Mouse (Mus musculus) ES-E14 (cell line): ENCODE measurements around the gene Bicdl2.

Experiments used
- CHD2 ChIP-seq: IDR thresholded peaks from 2 replicates; pipeline ENCODE4 v1.6.1; 2014; ENCODE audit warnings: mild to moderate bottlenecking, low read depth, low read length, inconsistent platforms
- HCFC1 ChIP-seq: IDR thresholded peaks from 2 replicates; pipeline ENCODE4 v1.6.1; 2012; ENCODE audit warnings: low read length, inconsistent platforms, borderline replicate concordance; ENCODE audit not compliant: insufficient read depth
- MAFK ChIP-seq: IDR thresholded peaks from 2 replicates; pipeline ENCODE4 v1.6.1; 2014; ENCODE audit warnings: mild to moderate bottlenecking, low read depth, low read length, inconsistent platforms; ENCODE audit not compliant: insufficient read depth
- ZC3H11A ChIP-seq: IDR thresholded peaks from 2 replicates; pipeline ENCODE4 v1.6.1; 2012; ENCODE audit warnings: low read depth, mild to moderate bottlenecking, inconsistent platforms, low read length, borderline replicate concordance
- ZNF384 ChIP-seq: IDR thresholded peaks from 2 replicates; pipeline ENCODE4 v1.6.1; 2012; ENCODE audit warnings: low read depth, low read length, inconsistent platforms

DNA sequence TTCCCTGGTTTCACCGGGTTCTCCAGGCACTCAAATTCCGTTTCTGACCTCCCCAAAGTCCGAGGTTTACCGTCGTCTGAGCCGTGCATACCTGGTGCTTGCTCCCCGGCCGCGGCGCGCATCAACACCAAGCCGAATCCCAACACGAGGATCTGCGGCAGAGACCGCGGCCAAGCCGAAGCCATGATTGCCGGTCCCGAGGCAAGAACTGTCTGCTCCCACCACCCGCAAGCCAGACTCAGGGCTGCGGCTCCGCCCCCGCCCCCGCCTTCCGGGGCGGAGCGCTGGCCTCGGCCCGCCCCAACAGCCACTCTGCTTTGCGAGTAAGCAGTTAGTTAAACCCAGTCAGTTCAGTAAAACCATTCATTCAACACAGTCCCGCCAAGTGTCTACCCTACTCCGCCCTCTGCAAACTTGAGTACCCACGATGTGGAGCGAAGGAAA, 17.0 kb downstream of the Bicdl2 start, which contains the start of gene Tnfrsf12a:
- TF ChIP-seq CHD2 (no peak), ZNF384 (no peak), HCFC1 (no peak), ZC3H11A (no peak), MAFK (no peak)
